Mouse (Mus musculus) ES-Bruce4 (cell line): ENCODE results near the gene Mmgt2.

Experiments used
- CTCF ChIP-seq: IDR thresholded peaks from one replicate; pipeline ENCODE4 v1.8.1; 2011; ENCODE audit warnings: low read depth, low read length
- EP300 ChIP-seq: IDR thresholded peaks from 2 replicates; pipeline ENCODE4 v1.6.1; 2011; ENCODE audit warnings: low read depth, low read length; ENCODE audit not compliant: insufficient read depth
- POLR2A ChIP-seq: IDR thresholded peaks from one replicate; pipeline ENCODE4 v1.8.1; 2011; ENCODE audit warnings: low read length; ENCODE audit not compliant: insufficient read depth

DNA sequence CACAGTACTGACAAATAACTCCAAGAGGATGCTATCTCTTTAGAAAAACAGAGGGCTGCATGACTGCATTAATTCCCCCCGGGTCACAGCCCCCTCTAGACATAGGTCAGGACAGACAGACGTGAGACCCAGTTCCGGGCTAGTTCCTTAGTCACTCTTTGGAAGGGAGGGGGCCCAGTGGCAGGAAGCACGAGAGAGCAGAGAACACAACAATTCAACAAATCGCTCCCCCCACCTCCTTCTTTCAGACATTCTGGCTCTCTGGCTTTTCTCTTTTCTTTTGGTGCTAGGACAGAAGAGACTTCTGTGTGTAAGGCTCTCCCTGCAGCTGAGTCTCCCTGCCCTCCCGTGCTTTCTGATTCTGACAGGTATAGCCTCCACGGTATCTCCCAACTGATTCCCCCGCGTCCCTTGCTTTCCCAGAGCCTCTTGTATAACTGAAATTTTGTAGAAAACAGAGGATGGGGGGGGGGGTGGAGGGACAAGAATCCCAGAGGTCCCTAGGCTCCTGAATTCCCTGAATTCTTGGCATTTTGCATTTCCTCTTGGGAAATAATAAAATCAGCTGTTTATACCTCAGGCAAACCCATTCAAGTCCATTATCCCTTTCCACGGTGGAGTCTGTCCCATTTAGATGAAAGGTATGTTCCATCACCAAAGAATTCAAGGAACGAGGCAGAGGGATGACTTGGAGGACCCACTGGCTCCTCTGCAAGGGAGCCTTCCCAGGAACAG is 12.2 kb upstream of the Mmgt2 start:
- TF ChIP-seq EP300 (no peak), POLR2A (no peak), CTCF (no peak)
